Mouse (Mus musculus): Measurements from ENCODE around the gene Dlat. TPM values are rescaled to one million over a fixed set of nuclear protein-coding genes. Genes with fewer than 3 reads are reported as not detected.

The Dlat gene
- polyA plus RNA-seq, 1 experiment from 2014 or later, result 43.6 TPM

GRCm38 (mm10) chr9:50666442-50666841 lies 6.9 kb upstream of the Dlat start:
- no peak overlapping the region for H3K9ac ChIP-seq (ENCODE audit: low read length)
- H3K27me3 ChIP-seq (ENCODE audit: control insufficient read depth, insufficient read depth, low read depth, low read length), result no peaks in the 10 kb centered on the region
- H3K4me3 ChIP-seq (ENCODE audit: low read length), result no peak overlapping the region
- H3K36me3 ChIP-seq (ENCODE audit: control insufficient read depth, insufficient read depth, low read length), result no peaks in the 10 kb centered on the region
- no peak overlapping the region for H3K4me2 ChIP-seq (ENCODE audit: low read depth, low read length)
- no peaks in the 10 kb centered on the region for H3K4me1 ChIP-seq (replicated peaks; ENCODE audit: control insufficient read depth, insufficient read depth, low read length)
- ATAC-seq (ENCODE audit: low read depth), result no peak
- H3K27ac ChIP-seq (ENCODE audit: low read length), result no peak overlapping the region
- no peaks in the 10 kb centered on the region for H3K9me3 ChIP-seq (ENCODE audit: control insufficient read depth, low read length)
- WGBS, result 73% methylated on average over 6 of the region's 6 CpGs

GRCm38 (mm10) chr9:50664826-50665225 lies 5.2 kb upstream of the Dlat start:
- no peaks in the 10 kb centered on the region for H3K9me3 ChIP-seq (ENCODE audit: control insufficient read depth, low read length)
- H3K4me2 ChIP-seq (ENCODE audit: low read depth, low read length), result no peak overlapping the region
- 85% methylated on average over 5 of the region's 5 CpGs for WGBS
- H3K27ac ChIP-seq (ENCODE audit: low read length), result no peak overlapping the region
- ATAC-seq (ENCODE audit: low read depth), result no peak
- H3K36me3 ChIP-seq (ENCODE audit: control insufficient read depth, insufficient read depth, low read length), result no peaks in the 10 kb centered on the region
- H3K4me3 ChIP-seq (ENCODE audit: low read length), result no peak overlapping the region
- no peak overlapping the region for H3K9ac ChIP-seq (ENCODE audit: low read length)
- H3K27me3 ChIP-seq (ENCODE audit: control insufficient read depth, insufficient read depth, low read depth, low read length), result no peaks in the 10 kb centered on the region
- H3K4me1 ChIP-seq (replicated peaks; ENCODE audit: control insufficient read depth, insufficient read depth, low read length), result peaks cover 3% of the 10 kb centered on the region

GRCm38 (mm10) chr9:50660431-50660830 lies 851 bp upstream of the Dlat start:
- ATAC-seq (ENCODE audit: low read depth), result no peak
- 16% methylated on average over 12 of the region's 12 CpGs for WGBS
- H3K9me3 ChIP-seq (ENCODE audit: control insufficient read depth, low read length), result no peaks in the 10 kb centered on the region
- H3K27ac ChIP-seq (ENCODE audit: low read length), result no peak overlapping the region
- peak overlapping the region; percentile 64 for H3K4me3 ChIP-seq (ENCODE audit: low read length)
- peaks cover 5% of the 10 kb centered on the region; the same call in 1 of the 2 replicates for H3K36me3 ChIP-seq (ENCODE audit: control insufficient read depth, insufficient read depth, low read length)
- peaks cover 11% of the 10 kb centered on the region for H3K4me1 ChIP-seq (replicated peaks; ENCODE audit: control insufficient read depth, insufficient read depth, low read length)
- H3K4me2 ChIP-seq (ENCODE audit: low read depth, low read length), result peak overlapping the region; percentile 57
- H3K27me3 ChIP-seq (ENCODE audit: control insufficient read depth, insufficient read depth, low read depth, low read length), result no peaks in the 10 kb centered on the region
- peak overlapping the region; percentile 95 for H3K9ac ChIP-seq (ENCODE audit: low read length)

- H3K36me3 ChIP-seq (ENCODE audit: control insufficient read depth, insufficient read depth, low read length), result peaks cover 5% of the 10 kb centered on the region; the same call in 1 of the 2 replicates
- peak overlapping the region; percentile 57 for H3K4me2 ChIP-seq (ENCODE audit: low read depth, low read length)
- H3K4me3 ChIP-seq (ENCODE audit: low read length), result peak overlapping the region; percentile 64
- H3K9me3 ChIP-seq (ENCODE audit: control insufficient read depth, low read length), result no peaks in the 10 kb centered on the region
- peak overlapping the region; percentile 95 for H3K9ac ChIP-seq (ENCODE audit: low read length)
- peak overlapping the region; percentile 87 for H3K27ac ChIP-seq (ENCODE audit: low read length)
- ATAC-seq (ENCODE audit: low read depth), result no peak; the same call in 1 of the 2 replicates
- peaks cover 11% of the 10 kb centered on the region for H3K4me1 ChIP-seq (replicated peaks; ENCODE audit: control insufficient read depth, insufficient read depth, low read length)
- 0% methylated on average over 28 of the region's 28 CpGs for WGBS
- H3K27me3 ChIP-seq (ENCODE audit: control insufficient read depth, insufficient read depth, low read depth, low read length), result no peaks in the 10 kb centered on the region
Observed at GRCm38 (mm10) chr9:50658941-50659388, 615 bp downstream of the Dlat start.

GRCm38 (mm10) chr9:50658391-50658790 lies 1.2 kb downstream of the Dlat start:
- H3K9ac ChIP-seq (ENCODE audit: low read length), result peak overlapping the region; percentile 95
- WGBS, result 19% methylated on average over 5 of the region's 5 CpGs
- peaks cover 9% of the 10 kb centered on the region; the same call in 1 of the 2 replicates for H3K36me3 ChIP-seq (ENCODE audit: control insufficient read depth, insufficient read depth, low read length)
- no peak for ATAC-seq (ENCODE audit: low read depth)
- H3K4me2 ChIP-seq (ENCODE audit: low read depth, low read length), result peak overlapping the region; percentile 57
- H3K27ac ChIP-seq (ENCODE audit: low read length), result no peak overlapping the region
- H3K4me1 ChIP-seq (replicated peaks; ENCODE audit: control insufficient read depth, insufficient read depth, low read length), result peaks cover 11% of the 10 kb centered on the region
- H3K4me3 ChIP-seq (ENCODE audit: low read length), result peak overlapping the region; percentile 64
- H3K9me3 ChIP-seq (ENCODE audit: control insufficient read depth, low read length), result no peaks in the 10 kb centered on the region
- H3K27me3 ChIP-seq (ENCODE audit: control insufficient read depth, insufficient read depth, low read depth, low read length), result no peaks in the 10 kb centered on the region

GRCm38 (mm10) chr9:50650503-50650902 lies 9.1 kb downstream of the Dlat start:
- Histone ChIP-seq H3K27me3 (ENCODE audit: control insufficient read depth, insufficient read depth, low read depth, low read length) (no peaks in the 10 kb centered on the region), H3K36me3 (ENCODE audit: control insufficient read depth, insufficient read depth, low read length) (peaks cover 57% of the 10 kb centered on the region), H3K9me3 (ENCODE audit: control insufficient read depth, low read length) (no peaks in the 10 kb centered on the region), H3K9ac (ENCODE audit: low read length) (no peak overlapping the region), H3K4me1 (replicated peaks; ENCODE audit: control insufficient read depth, insufficient read depth, low read length) (no peaks in the 10 kb centered on the region), H3K4me2 (ENCODE audit: low read depth, low read length) (no peak overlapping the region), H3K27ac (ENCODE audit: low read length) (no peak overlapping the region), H3K4me3 (ENCODE audit: low read length) (no peak overlapping the region)
- 94% methylated on average over 10 of the region's 10 CpGs for WGBS
- no peak for ATAC-seq (ENCODE audit: low read depth)

- H3K4me2 ChIP-seq (ENCODE audit: low read depth, low read length), result no peak overlapping the region
- H3K27ac ChIP-seq (ENCODE audit: low read length), result no peak overlapping the region
- H3K9ac ChIP-seq (ENCODE audit: low read length), result no peak overlapping the region
- ATAC-seq (ENCODE audit: low read depth), result no peak
- H3K27me3 ChIP-seq (ENCODE audit: control insufficient read depth, insufficient read depth, low read depth, low read length), result no peaks in the 10 kb centered on the region
- H3K4me1 ChIP-seq (replicated peaks; ENCODE audit: control insufficient read depth, insufficient read depth, low read length), result no peaks in the 10 kb centered on the region
- peaks cover 72% of the 10 kb centered on the region for H3K36me3 ChIP-seq (ENCODE audit: control insufficient read depth, insufficient read depth, low read length)
- no peaks in the 10 kb centered on the region for H3K9me3 ChIP-seq (ENCODE audit: control insufficient read depth, low read length)
- H3K4me3 ChIP-seq (ENCODE audit: low read length), result no peak overlapping the region
- 85% methylated on average over 10 of the region's 10 CpGs for WGBS
Observed at GRCm38 (mm10) chr9:50646826-50647370, 12.7 kb downstream of the Dlat start.

- H3K4me1 ChIP-seq (replicated peaks; ENCODE audit: control insufficient read depth, insufficient read depth, low read length), result no peaks in the 10 kb centered on the region
- no peaks in the 10 kb centered on the region for H3K27me3 ChIP-seq (ENCODE audit: control insufficient read depth, insufficient read depth, low read depth, low read length)
- no peak for ATAC-seq (ENCODE audit: low read depth)
- no peak overlapping the region for H3K4me3 ChIP-seq (ENCODE audit: low read length)
- peaks cover 19% of the 10 kb centered on the region for H3K36me3 ChIP-seq (ENCODE audit: control insufficient read depth, insufficient read depth, low read length)
- 91% methylated on average over 11 of the region's 11 CpGs for WGBS
- H3K27ac ChIP-seq (ENCODE audit: low read length), result no peak overlapping the region
- H3K9ac ChIP-seq (ENCODE audit: low read length), result no peak overlapping the region
- no peak overlapping the region for H3K4me2 ChIP-seq (ENCODE audit: low read depth, low read length)
- no peaks in the 10 kb centered on the region for H3K9me3 ChIP-seq (ENCODE audit: control insufficient read depth, low read length)
Observed at GRCm38 (mm10) chr9:50634270-50634669, 25.3 kb downstream of the Dlat start.

GRCm38 (mm10) chr9:50633059-50633458 lies 26.5 kb downstream of the Dlat start:
- 58% methylated on average over 2 of the region's 2 CpGs for WGBS
- H3K27ac ChIP-seq (ENCODE audit: low read length), result no peak overlapping the region

More at GRCm38 (mm10) chr9:50633059-50633458, 26.5 kb downstream of the Dlat start:
- ATAC-seq (ENCODE audit: low read depth), result no peak
- H3K4me2 ChIP-seq (ENCODE audit: low read depth, low read length), result no peak overlapping the region
- peaks cover 17% of the 10 kb centered on the region for H3K36me3 ChIP-seq (ENCODE audit: control insufficient read depth, insufficient read depth, low read length)
- H3K27me3 ChIP-seq (ENCODE audit: control insufficient read depth, insufficient read depth, low read depth, low read length), result no peaks in the 10 kb centered on the region
- H3K9ac ChIP-seq (ENCODE audit: low read length), result no peak overlapping the region
- H3K9me3 ChIP-seq (ENCODE audit: control insufficient read depth, low read length), result no peaks in the 10 kb centered on the region
- H3K4me1 ChIP-seq (replicated peaks; ENCODE audit: control insufficient read depth, insufficient read depth, low read length), result no peaks in the 10 kb centered on the region
- no peak overlapping the region for H3K4me3 ChIP-seq (ENCODE audit: low read length)
